Mouse (Mus musculus): ENCODE measurements around the gene Crtac1.

Crtac1 gene

DNA sequence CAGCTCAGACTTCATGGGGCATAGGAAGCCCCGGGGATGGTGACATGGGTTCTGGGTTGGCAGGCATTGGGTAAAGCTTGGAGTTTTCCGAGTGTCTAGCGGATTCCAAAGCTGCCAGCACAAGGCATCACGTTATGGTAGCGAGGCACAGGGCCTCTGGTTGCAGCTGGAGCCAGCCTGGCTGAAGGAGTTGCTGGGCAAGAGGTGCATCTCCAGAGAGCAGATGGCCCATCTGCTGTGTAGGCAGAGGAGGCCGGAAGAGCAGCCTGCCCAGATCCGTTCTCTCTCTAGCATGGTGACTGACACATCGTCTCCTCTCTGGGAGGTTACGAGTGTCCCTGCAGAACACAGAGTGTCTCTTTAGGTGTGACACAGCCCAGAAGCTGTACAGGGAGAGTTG is 103.4 kb downstream of the Crtac1 start:
- DNase-seq (ENCODE audit: low read depth): no peak

GRCm38 (mm10) chr19:42325894-42326293 is 105.7 kb downstream of the Crtac1 start:
- DNase-seq (ENCODE audit: low read depth): peak; percentile 5

DNA sequence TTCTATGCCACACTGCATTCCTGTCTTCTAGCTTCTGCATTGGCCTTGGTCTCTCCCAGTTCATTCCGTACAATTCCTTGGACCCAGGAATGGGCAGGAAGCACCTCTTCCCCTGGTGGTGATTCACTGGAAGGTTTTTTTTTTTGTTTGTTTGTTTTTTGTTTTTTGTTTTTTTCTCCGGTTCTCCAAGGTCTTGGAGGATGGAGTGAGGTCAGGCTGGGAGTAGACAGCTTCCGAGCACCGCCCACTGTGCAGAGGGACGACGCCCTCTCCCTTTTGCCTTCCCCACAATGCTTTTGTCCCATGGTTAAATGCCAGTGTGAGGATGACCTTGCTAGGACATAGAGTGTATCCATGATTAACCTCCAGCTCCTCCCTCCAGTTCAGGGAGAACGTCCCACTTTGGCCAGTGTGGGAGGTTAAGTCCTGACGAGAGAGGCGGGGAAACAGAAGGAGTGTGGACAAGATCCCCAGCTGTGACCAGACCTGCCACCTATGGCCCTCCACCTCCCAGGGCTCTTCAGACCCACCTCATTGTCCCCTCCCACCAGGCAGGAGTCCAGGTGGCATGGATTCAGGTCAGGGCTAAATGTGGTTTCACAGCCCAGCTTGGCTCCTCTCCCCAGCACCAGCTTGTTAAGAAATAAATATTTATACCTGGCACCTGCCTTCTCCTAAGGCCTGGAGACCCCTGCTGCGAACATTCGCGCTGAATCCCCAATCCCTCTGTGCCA is 109.1 kb downstream of the Crtac1 start:
- no peak for DNase-seq (ENCODE audit: low read depth)

DNA sequence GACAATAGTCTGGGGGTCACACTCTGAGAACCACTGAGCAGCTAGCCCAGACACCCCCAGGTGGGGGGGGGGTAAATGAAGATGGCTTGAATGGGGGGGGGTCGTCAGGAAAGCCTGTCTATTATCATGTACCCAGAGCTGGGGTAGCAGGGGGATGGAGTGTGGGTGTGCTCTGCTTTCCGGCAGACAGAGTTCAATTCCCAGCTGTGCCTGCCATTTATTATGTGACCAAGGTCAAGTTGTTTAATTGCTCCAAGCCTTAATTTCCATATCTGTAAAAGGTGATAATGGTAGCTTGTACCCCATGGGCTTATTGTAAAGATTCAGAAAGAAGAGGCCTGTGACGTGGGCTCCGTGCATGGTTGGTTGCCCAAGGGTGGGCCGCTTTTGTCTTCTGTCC is 109.6 kb downstream of the Crtac1 start:
- DNase-seq (ENCODE audit: low read depth): no peak

DNA sequence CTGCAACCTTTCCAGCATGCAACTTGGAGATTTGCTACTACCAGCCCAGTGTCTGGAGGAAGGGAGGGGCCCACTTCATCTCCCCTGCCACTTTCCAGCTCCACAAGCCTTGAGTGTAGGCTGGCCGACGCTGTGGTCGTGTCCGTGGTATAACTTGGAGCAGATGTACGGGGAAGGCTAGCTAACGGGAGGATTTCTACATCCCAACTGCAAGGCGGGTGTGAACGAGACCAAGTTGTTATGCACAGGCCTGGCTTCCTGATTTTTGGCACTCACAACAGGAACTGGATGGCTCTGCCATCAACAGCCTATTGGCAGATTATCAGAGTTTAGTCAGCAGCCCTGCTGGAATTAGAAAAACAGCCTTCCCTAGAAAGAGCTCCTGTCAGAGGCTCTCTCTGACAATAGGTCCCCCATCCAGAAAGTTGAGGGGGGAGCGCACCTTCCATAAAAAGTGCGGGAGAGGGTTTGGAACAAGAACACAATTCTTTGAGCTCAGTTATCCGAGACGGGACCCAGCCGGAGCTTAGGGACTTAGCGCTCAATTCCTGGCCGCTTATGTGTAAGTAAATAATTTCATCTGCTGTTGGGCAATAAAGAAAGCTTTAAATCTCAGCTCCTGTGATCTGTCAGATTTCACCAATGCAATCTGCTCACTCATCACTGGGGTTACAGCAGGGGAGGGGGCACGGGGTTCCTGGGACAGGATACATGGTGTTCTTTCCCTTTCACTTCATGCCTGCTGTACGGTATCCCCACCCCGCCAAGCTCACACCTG is 113.7 kb downstream of the Crtac1 start:
- no peak for DNase-seq (ENCODE audit: low read depth)

GRCm38 (mm10) chr19:42316998-42317397 is 114.6 kb downstream of the Crtac1 start:
- DNase-seq (ENCODE audit: low read depth): no peak

DNA sequence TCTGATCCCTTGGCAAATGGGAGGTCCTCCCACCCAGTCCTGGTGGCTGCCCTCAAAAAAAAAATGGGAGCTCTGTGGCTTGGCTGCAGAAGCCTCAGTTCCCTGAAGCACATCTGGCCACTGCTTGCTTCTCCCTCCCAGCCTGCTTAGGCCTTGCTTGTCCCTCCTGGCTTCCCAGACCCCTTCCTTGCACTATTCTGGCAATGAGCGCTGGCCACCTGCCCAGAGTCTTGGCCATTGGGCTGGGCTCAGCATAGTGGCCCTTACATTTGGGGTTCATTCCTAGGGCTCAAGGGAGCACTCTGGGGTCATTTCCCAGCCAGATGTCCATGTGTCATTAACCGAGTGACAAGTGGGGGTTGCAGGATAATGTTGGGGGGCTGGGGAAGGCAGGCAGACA is 115.1 kb downstream of the Crtac1 start:
- no peak for DNase-seq (ENCODE audit: low read depth)

GRCm38 (mm10) chr19:42315914-42316313 is 115.7 kb downstream of the Crtac1 start:
- peak; percentile 55 for DNase-seq (ENCODE audit: low read depth)

GRCm38 (mm10) chr19:42315070-42315679 is 116.4 kb downstream of the Crtac1 start:
- DNase-seq (ENCODE audit: low read depth): no peak

- no peak for DNase-seq (ENCODE audit: low read depth)
Measured at GRCm38 (mm10) chr19:42312191-42312590, 119.4 kb downstream of the Crtac1 start.

GRCm38 (mm10) chr19:42311332-42311731 is 120.3 kb downstream of the Crtac1 start:
- DNase-seq (ENCODE audit: low read depth): peak; percentile 65

DNA sequence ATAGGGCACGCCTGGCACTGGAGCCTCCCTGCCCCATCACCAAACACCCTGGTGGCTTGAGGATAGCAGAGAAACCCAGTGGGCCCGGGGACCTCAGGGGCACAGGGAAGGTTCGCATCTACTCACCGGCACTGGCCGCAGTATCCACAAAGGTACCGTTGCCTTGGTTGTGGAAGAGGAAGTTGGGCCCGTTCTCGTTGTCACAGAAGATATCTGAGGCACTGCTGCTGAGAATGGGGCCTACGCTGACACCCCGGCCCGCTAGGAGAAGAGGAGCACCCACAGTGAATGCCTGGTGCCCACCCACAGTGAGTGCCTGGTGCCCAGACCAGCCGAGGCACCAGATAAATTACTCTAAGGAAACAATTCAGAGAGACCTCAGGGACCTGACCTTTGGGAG is 122.7 kb downstream of the Crtac1 start:
- no peak for DNase-seq (ENCODE audit: low read depth)

DNA sequence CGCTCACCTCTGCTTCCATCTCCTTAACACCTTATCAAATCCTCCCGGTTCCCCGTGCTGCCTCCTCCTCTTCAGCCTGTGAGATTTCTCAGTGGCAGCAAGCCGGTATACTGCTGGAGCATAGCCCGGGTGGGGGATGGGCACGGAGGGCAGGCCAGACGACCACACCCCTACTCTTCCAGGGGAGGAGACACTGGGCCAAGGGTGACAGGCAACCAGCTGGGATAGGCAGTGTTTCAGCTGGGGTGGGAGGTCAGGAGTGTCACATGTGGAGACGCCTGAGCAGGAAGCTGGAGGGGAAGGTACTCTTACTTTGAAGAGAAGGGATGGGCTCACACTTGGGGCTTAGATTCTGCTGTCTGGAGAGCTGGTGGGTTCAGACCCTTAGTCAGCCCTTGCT is 124.6 kb downstream of the Crtac1 start:
- DNase-seq (ENCODE audit: low read depth): no peak

GRCm38 (mm10) chr19:42306202-42306601 is 125.4 kb downstream of the Crtac1 start:
- DNase-seq (ENCODE audit: low read depth): peak; percentile 71

DNA sequence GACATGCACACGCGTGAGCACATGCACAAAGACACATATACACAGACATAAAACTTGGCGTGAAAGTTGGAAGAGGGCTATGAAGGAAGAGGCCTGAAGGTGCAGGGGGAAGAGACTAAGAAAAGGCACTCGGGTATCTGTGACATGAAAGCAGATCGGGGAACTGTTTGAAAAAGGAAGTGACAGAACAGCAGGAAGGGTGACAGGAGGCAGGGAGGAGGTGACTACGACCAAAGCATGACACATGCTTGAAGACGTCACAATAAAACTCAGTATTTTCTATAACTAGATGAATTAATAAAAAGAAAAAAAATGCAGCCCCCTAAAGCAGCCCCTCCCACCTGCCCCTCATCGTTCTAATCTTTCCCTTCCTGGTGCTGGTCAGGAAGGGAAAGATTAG is 125.8 kb downstream of the Crtac1 start:
- peak; percentile 63 for DNase-seq (ENCODE audit: low read depth)

- no peak for DNase-seq (ENCODE audit: low read depth)
Measured at GRCm38 (mm10) chr19:42304506-42304905, 127.1 kb downstream of the Crtac1 start.

GRCm38 (mm10) chr19:42303210-42303813 is 128.3 kb downstream of the Crtac1 start:
- DNase-seq (ENCODE audit: low read depth): no peak

- no peak for DNase-seq (ENCODE audit: low read depth)
Measured at GRCm38 (mm10) chr19:42293216-42293615, 138.4 kb downstream of the Crtac1 start.

DNA sequence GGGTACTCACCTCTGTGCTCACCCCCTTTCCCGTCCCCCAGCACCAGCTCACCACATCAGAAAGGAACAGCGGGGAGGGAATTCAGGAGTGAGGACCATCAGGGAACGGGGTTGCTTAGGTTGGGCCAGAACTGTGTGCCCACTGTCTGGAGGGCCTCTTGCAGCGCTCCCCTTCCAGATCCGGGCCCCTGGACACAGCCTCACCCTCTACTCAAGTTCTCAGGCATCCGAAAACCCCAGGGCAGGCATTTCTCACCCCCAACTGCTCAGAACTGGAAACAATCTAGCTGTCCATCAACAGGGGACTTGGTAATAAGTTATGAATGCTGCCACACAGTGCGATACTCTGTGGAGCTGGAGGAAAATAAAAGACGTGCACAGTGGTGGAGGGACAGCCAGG is 139.5 kb downstream of the Crtac1 start:
- no peak for DNase-seq (ENCODE audit: low read depth)

GRCm38 (mm10) chr19:42290954-42291661 is 140.5 kb downstream of the Crtac1 start:
- DNase-seq (ENCODE audit: low read depth): no peak

GRCm38 (mm10) chr19:42288361-42288760 is 143.2 kb downstream of the Crtac1 start:
- DNase-seq (ENCODE audit: low read depth): no peak

- DNase-seq (ENCODE audit: low read depth): no peak
Measured at GRCm38 (mm10) chr19:42284178-42284577, 147.4 kb downstream of the Crtac1 start.

Data from 416B (cell line).